Mouse (Mus musculus): ENCODE data around the gene Wsb2. TPM values are rescaled to one million over a fixed set of nuclear protein-coding genes. Genes with fewer than 3 reads are reported as not detected.
"Not testable (repeated sequence)": the region's sequence is repeated elsewhere in the genome, so short reads cannot be mapped to it uniquely, and the experiment has no call there.

Wsb2 gene
- polyA plus RNA-seq, 1 experiment from 2014 or later = 140 TPM

- Histone ChIP-seq H3K27ac (no peak overlapping the region), H3K9ac (no peak overlapping the region), H3K4me3 (no peak overlapping the region), H3K4me2 (replicated peaks) (no peak overlapping the region), H3K4me1 (no peaks in the 10 kb centered on the region), H3K9me3 (peaks cover 1% of the 10 kb centered on the region; the same call in 1 of the 2 replicates), H3K36me3 (no peaks in the 10 kb centered on the region), H3K27me3 (replicated peaks) (no peaks in the 10 kb centered on the region)
- WGBS = 82% methylated on average over 6 of the region's 6 CpGs
- ATAC-seq (ENCODE audit: low FRiP score, low read depth) = no peak
Observed at GRCm38 (mm10) chr5:117341896-117342295, 15.2 kb upstream of the Wsb2 start.

DNA sequence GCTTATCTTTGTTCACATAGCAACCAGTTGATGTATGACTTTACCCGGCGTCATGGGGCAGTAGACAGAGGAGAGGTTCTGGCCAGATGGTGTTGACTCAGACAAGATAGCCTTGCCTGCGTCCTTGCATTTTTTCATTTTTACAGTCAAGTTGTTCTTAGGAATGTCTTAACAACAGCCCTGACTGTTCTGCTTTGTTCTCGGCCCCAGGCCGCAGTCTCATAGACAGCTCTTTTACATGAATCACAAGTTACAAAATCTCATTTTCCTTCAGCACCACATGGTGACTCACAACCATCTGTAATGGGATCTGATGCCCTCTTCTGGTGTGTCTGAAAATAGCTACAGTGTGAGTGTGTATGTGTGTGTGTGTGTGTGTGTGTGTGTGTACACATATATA lies 12.6 kb upstream of the Wsb2 start:
- not testable (repeated sequence) for H3K4me1 ChIP-seq; H3K4me2 ChIP-seq (replicated peaks); H3K9ac ChIP-seq; H3K27me3 ChIP-seq (replicated peaks); H3K4me3 ChIP-seq; H3K27ac ChIP-seq; H3K9me3 ChIP-seq; ATAC-seq (ENCODE audit: low FRiP score, low read depth); H3K36me3 ChIP-seq
- WGBS = 89% methylated on average over 5 of the region's 5 CpGs

DNA sequence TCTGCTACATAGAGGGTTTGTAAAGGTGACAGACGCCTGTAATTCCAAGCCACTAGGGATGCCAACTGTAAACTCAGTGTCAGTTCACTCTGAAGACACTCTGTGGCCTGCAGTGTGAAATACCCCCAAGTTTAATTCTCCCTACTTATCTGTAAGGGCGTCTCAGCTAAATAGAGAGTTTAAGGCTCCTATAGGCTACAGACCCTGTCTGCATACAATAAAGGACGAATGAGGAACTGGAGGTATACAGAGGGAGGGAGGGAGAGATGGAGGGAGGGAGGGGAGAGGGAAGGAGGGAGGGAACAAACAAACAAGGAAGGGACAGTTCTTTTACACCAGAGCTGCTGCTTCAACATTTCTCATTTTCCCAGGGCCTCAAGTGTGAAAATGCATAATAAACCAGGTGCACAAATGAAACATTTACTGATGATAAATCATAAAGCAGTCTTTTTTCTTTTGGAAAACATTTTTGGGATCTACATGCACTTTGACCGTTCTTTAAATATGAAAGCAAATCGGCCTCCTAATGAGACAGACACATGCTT lies 11.6 kb upstream of the Wsb2 start:
- Histone ChIP-seq H3K9ac (no peak overlapping the region), H3K9me3 (no peaks in the 10 kb centered on the region), H3K27me3 (replicated peaks) (no peaks in the 10 kb centered on the region), H3K4me2 (replicated peaks) (no peak overlapping the region), H3K4me1 (no peaks in the 10 kb centered on the region), H3K36me3 (no peaks in the 10 kb centered on the region), H3K27ac (no peak overlapping the region), H3K4me3 (no peak overlapping the region)
- 74% methylated on average over 5 of the region's 5 CpGs for WGBS
- ATAC-seq (ENCODE audit: low FRiP score, low read depth) = no peak

DNA sequence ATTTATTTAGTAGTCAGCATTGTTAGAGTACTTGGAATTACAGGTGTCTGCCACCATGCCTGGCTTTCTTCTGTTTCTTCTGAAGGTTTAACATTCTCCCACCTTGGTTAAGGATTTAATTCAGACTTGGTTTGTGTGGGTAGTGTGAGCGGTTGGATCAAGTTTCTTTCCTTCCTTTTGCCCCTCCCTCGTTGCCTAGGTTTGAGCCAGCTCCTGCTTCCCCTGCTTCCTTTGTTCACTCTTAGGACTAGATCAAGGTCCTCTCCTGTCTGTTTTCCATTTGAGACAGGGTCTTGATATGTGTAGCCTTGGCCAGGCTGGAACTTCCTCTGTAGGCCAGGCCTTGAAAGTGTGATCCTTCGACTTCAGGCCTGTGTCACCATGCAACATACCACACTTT lies 10.8 kb upstream of the Wsb2 start:
- H3K36me3 ChIP-seq = no peaks in the 10 kb centered on the region

GRCm38 (mm10) chr5:117347011-117347410 lies 10.1 kb upstream of the Wsb2 start:
- WGBS = 86% methylated on average over 5 of the region's 5 CpGs
- ATAC-seq (ENCODE audit: low FRiP score, low read depth) = no peak
- Histone ChIP-seq H3K9me3 (no peaks in the 10 kb centered on the region), H3K9ac (no peak overlapping the region), H3K4me2 (replicated peaks) (no peak overlapping the region), H3K27me3 (replicated peaks) (no peaks in the 10 kb centered on the region), H3K4me1 (no peaks in the 10 kb centered on the region), H3K36me3 (no peaks in the 10 kb centered on the region), H3K4me3 (no peak overlapping the region), H3K27ac (no peak overlapping the region)

More for the DNA sequence above, 10.8 kb upstream of the Wsb2 start:
- no peaks in the 10 kb centered on the region for H3K9me3 ChIP-seq
- H3K4me1 ChIP-seq = no peaks in the 10 kb centered on the region
- H3K4me3 ChIP-seq = no peak overlapping the region
- H3K4me2 ChIP-seq (replicated peaks) = no peak overlapping the region
- WGBS = 75% methylated on average over 3 of the region's 3 CpGs
- H3K27me3 ChIP-seq (replicated peaks) = no peaks in the 10 kb centered on the region
- H3K27ac ChIP-seq = no peak overlapping the region
- no peak for ATAC-seq (ENCODE audit: low FRiP score, low read depth)
- no peak overlapping the region for H3K9ac ChIP-seq

GRCm38 (mm10) chr5:117347838-117348237 lies 9.3 kb upstream of the Wsb2 start:
- no peaks in the 10 kb centered on the region for H3K9me3 ChIP-seq
- H3K36me3 ChIP-seq = no peaks in the 10 kb centered on the region
- WGBS = 93% methylated on average over 2 of the region's 2 CpGs
- no peak overlapping the region for H3K4me3 ChIP-seq
- H3K4me2 ChIP-seq (replicated peaks) = peak overlapping the region; percentile 23; the same call in 1 of the 2 replicates
- H3K27me3 ChIP-seq (replicated peaks) = 0 out of 2 replicates have a peak, but pooled peaks cover 4% of the 10 kb centered on the region
- H3K9ac ChIP-seq = no peak overlapping the region
- H3K4me1 ChIP-seq = no peaks in the 10 kb centered on the region
- no peak for ATAC-seq (ENCODE audit: low FRiP score, low read depth)
- H3K27ac ChIP-seq = no peak overlapping the region

DNA sequence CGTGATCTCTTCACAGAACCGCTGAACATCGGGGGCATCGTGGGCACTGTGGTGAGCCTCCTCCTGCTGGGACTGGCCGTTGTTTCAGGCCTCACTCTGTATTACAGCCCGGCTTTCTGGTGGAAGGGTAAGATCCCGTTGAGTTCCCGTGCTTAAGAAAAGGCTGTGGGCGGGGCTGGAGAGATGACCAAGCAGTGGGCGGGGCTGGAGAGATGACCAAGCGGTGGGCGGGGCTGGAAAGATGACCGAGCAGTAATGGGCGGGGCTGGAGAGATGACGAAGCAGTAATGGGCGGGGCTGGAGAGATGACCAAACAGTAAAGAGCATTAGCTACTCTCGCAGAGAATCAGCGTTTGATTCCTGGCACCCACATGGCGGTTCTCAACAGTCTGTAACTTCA lies 8.8 kb upstream of the Wsb2 start:
- Histone ChIP-seq H3K4me3 (no peak overlapping the region), H3K9ac (no peak overlapping the region), H3K36me3 (no peaks in the 10 kb centered on the region), H3K27me3 (replicated peaks) (0 out of 2 replicates have a peak, but pooled peaks cover 4% of the 10 kb centered on the region), H3K9me3 (no peaks in the 10 kb centered on the region), H3K27ac (no peak overlapping the region), H3K4me1 (no peaks in the 10 kb centered on the region), H3K4me2 (replicated peaks) (peak overlapping the region; percentile 23; the same call in 1 of the 2 replicates)
- WGBS = 25% methylated on average over 19 of the region's 19 CpGs
- no peak for ATAC-seq (ENCODE audit: low FRiP score, low read depth)

- no peaks in the 10 kb centered on the region for H3K36me3 ChIP-seq
- 0 out of 2 replicates have a peak, but pooled peaks cover 4% of the 10 kb centered on the region for H3K27me3 ChIP-seq (replicated peaks)
- no peaks in the 10 kb centered on the region for H3K9me3 ChIP-seq
- peaks cover 13% of the 10 kb centered on the region for H3K4me1 ChIP-seq
- 80% methylated on average over 8 of the region's 8 CpGs for WGBS
- ATAC-seq (ENCODE audit: low FRiP score, low read depth) = no peak
- no peak overlapping the region for H3K4me2 ChIP-seq (replicated peaks)
- H3K9ac ChIP-seq = no peak overlapping the region
- H3K27ac ChIP-seq = no peak overlapping the region
- no peak overlapping the region for H3K4me3 ChIP-seq
Observed at GRCm38 (mm10) chr5:117354121-117354520, 3.0 kb upstream of the Wsb2 start.

DNA sequence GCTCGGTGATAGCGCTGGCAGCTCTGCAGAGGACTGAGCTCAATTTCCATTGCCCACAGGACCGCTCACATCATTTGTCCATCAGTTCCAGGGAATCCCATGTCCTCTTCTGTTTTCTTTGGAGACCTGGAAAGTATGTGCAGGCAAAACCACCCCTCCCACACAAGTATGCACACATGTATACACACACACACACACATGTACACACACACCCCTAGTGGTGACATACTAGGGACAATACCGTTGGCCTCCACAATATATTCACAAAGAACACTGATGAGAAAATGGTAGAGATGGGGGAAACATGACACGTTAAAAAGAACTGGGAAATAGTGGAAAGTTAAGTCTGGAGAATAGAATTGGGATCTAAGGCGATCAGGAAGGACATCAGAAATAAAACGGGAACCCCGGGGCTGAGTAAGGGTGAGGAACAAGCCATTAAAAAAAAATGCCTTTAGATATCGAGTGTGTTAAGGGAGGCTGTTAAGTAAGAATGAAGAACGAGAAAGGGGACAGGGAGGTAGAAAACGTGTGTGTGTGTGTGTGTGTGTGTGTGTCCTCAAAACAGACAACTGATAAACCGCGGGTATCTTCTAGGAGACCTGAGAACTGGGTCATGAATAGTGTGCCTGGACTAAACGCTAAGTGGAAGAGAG lies 1.3 kb upstream of the Wsb2 start:
- peaks cover 29% of the 10 kb centered on the region for H3K4me1 ChIP-seq
- ATAC-seq (ENCODE audit: low FRiP score, low read depth) = no peak
- 51% methylated on average over 14 of the region's 14 CpGs for WGBS
- H3K4me3 ChIP-seq = no peak overlapping the region
- peak overlapping the region; percentile 89 for H3K4me2 ChIP-seq (replicated peaks)
- 0 out of 2 replicates have a peak, but pooled peaks cover 4% of the 10 kb centered on the region for H3K27me3 ChIP-seq (replicated peaks)
- no peak overlapping the region for H3K27ac ChIP-seq
- H3K36me3 ChIP-seq = no peaks in the 10 kb centered on the region
- no peaks in the 10 kb centered on the region for H3K9me3 ChIP-seq
- H3K9ac ChIP-seq = no peak overlapping the region

DNA sequence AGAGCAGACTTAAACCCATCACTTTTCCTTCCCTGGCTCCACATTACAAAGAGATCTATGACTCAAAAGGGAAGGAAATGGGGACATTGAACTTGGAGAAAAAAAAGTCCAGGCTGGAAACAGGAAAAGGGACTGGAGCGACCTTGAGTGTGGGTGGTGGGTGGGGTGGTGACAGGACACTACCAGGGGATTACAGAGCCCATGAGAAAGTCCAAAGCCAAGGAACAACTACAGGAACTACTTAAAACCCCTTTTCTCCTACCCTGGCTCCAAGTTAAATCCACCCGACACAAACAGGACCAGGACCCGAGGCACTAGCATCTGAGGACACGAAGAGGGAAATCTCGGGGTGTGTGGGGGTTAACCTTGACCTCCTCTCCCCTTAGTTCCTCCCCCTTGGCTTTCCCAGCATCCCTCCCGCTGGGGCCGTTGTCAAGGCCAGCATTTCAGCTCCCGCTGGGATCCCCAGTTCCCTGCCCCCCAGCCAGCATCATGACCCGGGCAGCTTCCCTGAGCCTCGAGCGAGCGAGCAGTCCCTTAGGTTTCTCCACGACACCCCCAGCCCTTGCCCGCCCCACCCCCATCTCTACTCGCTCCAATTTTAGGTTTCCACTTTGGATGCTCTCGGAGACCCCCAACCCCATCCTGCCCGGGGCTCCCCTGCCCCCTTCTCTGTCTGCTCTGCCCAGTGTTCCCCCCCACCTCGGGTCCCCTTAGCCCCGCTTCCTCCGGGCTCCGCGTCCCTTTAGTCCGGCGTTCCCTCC lies 557 bp upstream of the Wsb2 start:
- Histone ChIP-seq H3K9ac (peak overlapping the region; percentile 94), H3K27me3 (replicated peaks) (0 out of 2 replicates have a peak, but pooled peaks cover 4% of the 10 kb centered on the region), H3K4me1 (peaks cover 34% of the 10 kb centered on the region), H3K36me3 (no peaks in the 10 kb centered on the region), H3K4me2 (replicated peaks) (peak overlapping the region; percentile 89), H3K4me3 (peak overlapping the region; percentile 94), H3K9me3 (no peaks in the 10 kb centered on the region), H3K27ac (peak overlapping the region; percentile 89; the same call in 1 of the 2 replicates)
- 2% methylated on average over 20 of the region's 24 CpGs for WGBS
- ATAC-seq (ENCODE audit: low FRiP score, low read depth) = peak; percentile 55

- H3K27me3 ChIP-seq (replicated peaks) = 0 out of 2 replicates have a peak, but pooled peaks cover 2% of the 10 kb centered on the region
- peak overlapping the region; percentile 89 for H3K27ac ChIP-seq
- no peaks in the 10 kb centered on the region for H3K36me3 ChIP-seq
- H3K4me2 ChIP-seq (replicated peaks) = peak overlapping the region; percentile 89
- no peaks in the 10 kb centered on the region for H3K9me3 ChIP-seq
- ATAC-seq (ENCODE audit: low FRiP score, low read depth) = peak; percentile 53
- H3K4me3 ChIP-seq = peak overlapping the region; percentile 94
- WGBS = 1% methylated on average over 47 of the region's 49 CpGs
- peak overlapping the region; percentile 94 for H3K9ac ChIP-seq
- H3K4me1 ChIP-seq = peaks cover 34% of the 10 kb centered on the region
Observed at GRCm38 (mm10) chr5:117357478-117358247, 559 bp downstream of the Wsb2 start.

- Histone ChIP-seq H3K4me3 (peak overlapping the region; percentile 94), H3K27me3 (replicated peaks) (no peaks in the 10 kb centered on the region), H3K4me2 (replicated peaks) (peak overlapping the region; percentile 89), H3K27ac (peak overlapping the region; percentile 89; the same call in 1 of the 2 replicates), H3K36me3 (peaks cover 1% of the 10 kb centered on the region; the same call in 1 of the 2 replicates), H3K4me1 (peaks cover 34% of the 10 kb centered on the region), H3K9me3 (no peaks in the 10 kb centered on the region), H3K9ac (peak overlapping the region; percentile 94)
- 6% methylated on average over 6 of the region's 6 CpGs for WGBS
- no peak for ATAC-seq (ENCODE audit: low FRiP score, low read depth)
Observed at GRCm38 (mm10) chr5:117358248-117358630, 1.1 kb downstream of the Wsb2 start.
